Mouse (Mus musculus): Measurements from ENCODE around the gene Sec11a.
A peak's percentile ranks its signal among the peaks of the same experiment; 100 is the strongest.

The Sec11a gene

GRCm38 (mm10) chr7:80897134-80897533, 50.4 kb downstream of the Sec11a start:
- DNase-seq (ENCODE audit: low read depth, low spot score): no peak

- no peak for DNase-seq (ENCODE audit: low read depth, low spot score)
Measured at GRCm38 (mm10) chr7:80894815-80895519, 52.6 kb downstream of the Sec11a start.

DNA sequence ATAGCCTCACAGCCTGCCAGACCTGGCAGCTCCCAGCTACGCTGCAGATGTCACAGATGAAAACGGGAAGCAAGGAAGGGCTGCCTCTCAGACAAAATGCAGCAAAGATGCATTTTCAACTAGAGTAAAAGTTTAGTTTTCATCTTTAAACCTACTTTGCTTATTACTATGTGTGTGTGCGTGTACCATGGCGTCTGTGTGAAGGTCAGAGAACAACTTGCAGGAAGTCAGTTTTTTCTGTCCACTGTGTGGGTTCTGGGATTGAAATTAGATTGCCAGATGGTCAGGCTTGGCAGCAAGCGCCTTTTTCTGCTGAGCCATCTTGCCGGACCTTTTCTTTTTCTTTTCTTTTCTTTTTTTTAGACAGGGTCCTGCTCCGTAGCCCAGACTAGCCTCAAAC, 53.4 kb downstream of the Sec11a start:
- DNase-seq (ENCODE audit: low read depth, low spot score): no peak

DNA sequence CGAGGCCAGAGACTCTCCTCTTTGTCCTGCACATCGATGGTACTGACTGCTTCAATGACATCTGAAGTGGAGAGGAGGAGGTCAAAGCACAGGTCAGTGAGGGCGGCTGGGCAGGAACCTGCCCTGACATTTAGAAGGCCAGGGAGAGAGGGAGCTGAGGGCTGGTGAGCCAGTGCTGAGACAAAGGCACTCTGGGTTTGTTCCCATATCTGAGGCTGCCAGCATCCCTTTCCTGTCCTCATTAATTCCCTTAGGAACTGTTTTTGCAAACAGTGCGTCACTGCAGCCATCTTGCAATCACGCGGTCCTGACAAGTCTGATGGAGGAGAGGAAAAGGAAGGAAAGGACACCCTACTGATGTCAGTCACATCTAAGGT, 53.8 kb downstream of the Sec11a start:
- no peak for DNase-seq (ENCODE audit: low read depth, low spot score)

- DNase-seq (ENCODE audit: low read depth, low spot score): no peak
Measured at GRCm38 (mm10) chr7:80893086-80893752, 54.4 kb downstream of the Sec11a start.

- DNase-seq (ENCODE audit: low read depth, low spot score): no peak
Measured at GRCm38 (mm10) chr7:80889841-80890241, 57.7 kb downstream of the Sec11a start.

- no peak for DNase-seq (ENCODE audit: low read depth, low spot score)
Measured at GRCm38 (mm10) chr7:80889021-80889511, 58.5 kb downstream of the Sec11a start.

GRCm38 (mm10) chr7:80888595-80888994, 59.0 kb downstream of the Sec11a start:
- no peak for DNase-seq (ENCODE audit: low read depth, low spot score)

DNA sequence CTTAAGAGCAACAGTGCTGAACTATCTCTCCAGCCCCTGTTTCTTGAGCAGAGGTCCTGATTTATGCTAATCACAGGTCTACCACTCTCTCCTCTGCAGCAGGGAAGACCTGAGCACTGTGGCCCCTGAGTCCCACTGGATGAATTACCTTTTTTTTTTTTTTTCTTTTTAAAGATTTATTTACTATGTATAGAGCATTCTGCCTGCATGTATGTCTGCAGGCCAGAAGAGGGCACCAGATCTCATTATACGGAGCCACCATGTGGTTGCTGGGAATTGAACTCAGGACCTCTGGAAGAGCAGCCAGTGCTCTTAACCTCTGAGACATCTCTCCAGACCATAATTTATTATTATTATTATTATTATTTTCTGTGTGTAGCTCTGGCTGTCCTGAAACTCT, 61.9 kb downstream of the Sec11a start:
- DNase-seq (ENCODE audit: low read depth, low spot score): no peak

GRCm38 (mm10) chr7:80882830-80883505, 64.6 kb downstream of the Sec11a start:
- no peak for DNase-seq (ENCODE audit: low read depth, low spot score)

- no peak for DNase-seq (ENCODE audit: low read depth, low spot score)
Measured at GRCm38 (mm10) chr7:80875727-80876126, 71.9 kb downstream of the Sec11a start.

DNA sequence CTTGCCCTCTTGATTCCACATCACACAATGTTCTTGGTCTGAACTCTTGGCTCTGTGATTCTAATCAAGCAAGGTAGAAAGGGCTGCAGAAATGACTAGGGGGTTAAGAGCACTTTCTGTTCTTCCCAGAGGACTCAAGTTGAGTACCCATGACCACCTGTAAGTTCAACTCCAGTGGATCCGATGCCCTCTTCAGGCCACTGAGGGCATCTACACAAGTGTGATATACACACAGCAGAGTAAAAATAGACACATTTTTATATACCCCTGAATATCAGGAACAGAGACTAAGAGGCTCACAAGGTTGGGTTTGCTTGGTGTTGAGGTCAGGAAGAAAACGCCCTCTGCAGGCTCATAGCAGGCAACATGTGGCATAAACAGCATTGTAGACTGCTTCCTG, 73.9 kb downstream of the Sec11a start:
- DNase-seq (ENCODE audit: low read depth, low spot score): no peak

DNA sequence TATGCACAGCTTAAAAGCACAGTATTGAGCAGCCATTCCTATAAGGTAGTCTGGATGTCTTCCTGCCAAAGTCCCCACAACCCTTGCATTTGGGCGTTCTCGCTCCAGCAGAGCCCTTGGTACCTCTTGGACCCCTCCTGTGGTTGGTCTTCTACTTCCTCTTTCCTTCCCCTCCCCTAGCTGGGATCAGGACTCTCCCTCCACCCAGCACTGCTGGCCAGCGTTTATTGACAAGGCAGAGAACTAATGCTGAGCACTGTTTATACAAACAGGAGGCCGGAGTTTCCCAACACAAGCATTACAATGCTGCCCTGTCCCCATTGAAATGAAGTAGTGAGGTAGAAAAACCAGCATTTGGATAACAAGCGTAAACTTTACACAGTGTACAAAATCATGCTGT, 74.5 kb downstream of the Sec11a start:
- DNase-seq (ENCODE audit: low read depth, low spot score): no peak

DNA sequence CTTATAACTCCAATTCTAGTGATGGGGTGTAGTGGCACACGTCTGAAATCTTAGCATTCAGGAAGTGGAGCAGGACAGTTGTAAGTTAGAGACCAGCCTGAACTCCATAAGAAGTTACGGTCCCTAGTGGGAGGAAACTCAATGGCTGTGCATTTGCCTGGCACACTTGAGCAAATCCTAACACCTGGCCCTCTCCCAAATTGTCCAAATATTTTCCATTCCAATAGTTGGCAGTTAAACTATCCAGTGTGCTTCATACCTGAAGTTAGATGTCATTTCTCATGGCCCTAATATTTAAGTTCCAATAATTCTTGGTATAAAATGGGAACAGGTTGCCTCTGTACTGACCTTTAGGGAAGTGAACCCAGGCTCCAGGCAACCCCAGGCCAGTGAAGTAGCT, 78.9 kb downstream of the Sec11a start:
- no peak for DNase-seq (ENCODE audit: low read depth, low spot score)

DNA sequence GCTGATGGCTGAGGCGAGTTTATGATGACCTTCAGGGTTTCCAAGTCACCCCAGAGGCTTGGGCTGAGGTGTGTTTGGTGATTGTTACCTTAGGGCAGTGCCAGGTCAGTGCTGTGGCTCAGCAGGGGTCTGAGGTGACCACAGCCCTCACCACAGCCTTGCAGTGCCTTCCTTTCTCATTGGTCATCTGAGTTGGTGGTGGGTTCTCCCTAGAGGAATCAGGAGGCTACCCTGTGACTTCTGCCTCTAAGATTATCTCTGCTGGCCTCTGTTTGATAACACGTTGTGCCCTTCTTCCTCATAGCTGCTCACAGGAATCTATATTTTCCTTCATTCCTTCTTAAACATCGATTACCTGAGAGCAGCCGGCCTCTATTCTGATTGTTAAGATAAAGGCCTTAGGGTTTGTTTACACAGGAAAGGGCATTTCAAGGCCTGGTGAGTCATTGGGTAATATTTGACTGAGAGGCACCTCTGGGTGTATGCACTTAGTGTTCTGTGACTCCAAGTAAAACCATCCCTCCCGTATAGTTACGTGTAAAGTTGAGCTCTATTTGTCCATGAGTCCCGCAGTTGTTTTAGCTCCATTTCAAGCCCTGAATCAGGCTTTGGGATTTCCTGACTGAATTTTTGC, 80.9 kb downstream of the Sec11a start:
- no peak for DNase-seq (ENCODE audit: low read depth, low spot score)

- no peak for DNase-seq (ENCODE audit: low read depth, low spot score)
Measured at GRCm38 (mm10) chr7:80865521-80865920, 82.1 kb downstream of the Sec11a start.

DNA sequence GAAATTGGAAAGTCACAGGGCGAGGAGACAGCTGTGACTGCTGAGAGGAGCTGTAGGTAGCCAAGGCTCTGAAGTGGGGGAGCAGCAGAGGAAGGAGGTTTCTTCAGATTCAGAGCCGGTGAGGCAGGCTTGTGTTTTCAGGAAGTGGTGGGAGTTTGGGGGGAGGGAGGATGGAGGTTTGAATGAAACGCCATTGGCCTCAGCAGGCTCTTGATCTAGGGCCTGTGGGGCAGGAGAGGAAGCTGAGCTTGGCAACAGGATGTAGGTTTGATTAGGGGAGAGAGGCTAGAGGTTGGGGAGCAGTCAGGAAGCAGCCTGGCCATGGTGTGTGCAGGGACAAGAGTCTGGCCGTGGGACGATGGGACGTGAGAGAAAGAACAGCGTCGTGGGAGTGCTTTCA, 82.7 kb downstream of the Sec11a start:
- no peak for DNase-seq (ENCODE audit: low read depth, low spot score)

DNA sequence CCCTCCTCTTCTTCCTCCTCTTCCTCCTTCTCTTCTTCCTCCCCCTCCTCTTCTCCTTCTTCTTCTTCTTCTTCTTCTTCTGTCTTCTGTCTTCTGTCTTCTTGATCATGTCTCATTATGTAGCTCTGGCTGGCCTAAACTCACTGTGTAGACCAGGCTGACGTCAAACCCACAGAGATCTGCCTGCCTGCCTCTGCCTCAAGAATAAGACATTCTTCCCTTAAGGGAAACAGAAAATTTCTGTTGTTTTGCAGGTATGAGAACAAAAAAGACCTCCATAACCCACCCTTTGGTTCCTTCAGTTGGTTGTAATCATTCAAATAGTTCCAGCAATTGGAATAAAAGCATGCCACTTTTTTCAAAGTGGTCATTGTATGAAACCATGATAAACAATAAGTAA, 83.4 kb downstream of the Sec11a start:
- no peak for DNase-seq (ENCODE audit: low read depth, low spot score)

GRCm38 (mm10) chr7:80863520-80863919, 84.1 kb downstream of the Sec11a start:
- DNase-seq (ENCODE audit: low read depth, low spot score): no peak

DNA sequence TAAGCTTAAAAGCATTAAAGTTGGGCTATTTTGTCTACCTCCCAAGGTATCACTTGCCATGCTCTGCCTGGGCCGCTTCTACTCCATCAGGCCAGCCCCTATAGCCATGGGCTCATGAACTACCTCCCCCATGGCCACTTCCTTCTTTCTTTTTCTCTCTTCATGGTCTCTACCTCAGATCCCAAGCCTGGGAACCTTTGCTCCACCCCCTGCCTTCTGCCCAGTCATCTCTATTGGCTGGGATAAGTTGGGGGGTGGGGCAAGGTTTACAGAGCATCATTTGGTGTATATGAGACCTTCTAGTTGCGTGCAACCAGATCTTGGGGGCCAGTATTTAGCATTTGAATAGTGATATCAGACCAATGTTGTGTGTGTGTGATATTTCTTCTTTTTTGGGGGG, 85.1 kb downstream of the Sec11a start:
- no peak for DNase-seq (ENCODE audit: low read depth, low spot score)

- DNase-seq (ENCODE audit: low read depth, low spot score): peak; percentile 58
Measured at GRCm38 (mm10) chr7:80860729-80861274, 86.8 kb downstream of the Sec11a start, which contains the start of gene Zscan2. Gene Zscan2 (plus strand): TSS chr7:80860920.

DNA sequence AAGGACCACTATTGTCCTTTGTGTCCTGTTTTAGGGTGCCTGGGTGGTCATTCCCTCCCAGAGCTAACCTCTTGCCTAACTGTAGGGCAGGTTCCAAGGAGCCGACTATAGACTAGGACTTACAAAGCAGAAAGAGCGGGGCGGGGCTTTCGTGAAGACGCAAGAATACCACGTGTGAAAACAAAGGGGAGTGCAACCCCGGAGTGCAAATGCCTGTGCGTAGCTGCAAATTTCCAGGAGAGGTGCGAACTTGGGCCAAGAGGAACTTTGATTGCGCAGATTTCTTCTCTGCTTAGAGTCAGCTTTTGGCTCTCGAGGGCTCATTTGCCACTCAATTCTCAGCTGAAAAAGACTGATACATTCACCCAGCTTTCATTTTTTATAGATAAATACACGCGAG, 87.4 kb downstream of the Sec11a start:
- no peak for DNase-seq (ENCODE audit: low read depth, low spot score)
